Mouse (Mus musculus) cerebellum, postnatal 10 days (tissue): ENCODE results near the gene Sp1.
A peak's percentile ranks its signal among the peaks of the same experiment; 100 is the strongest.

Experiments used
- DNase-seq, 2 experiments: peaks; one replicate each; pipeline ENCODE4 v3.0.0; 2021; ENCODE audit warnings: mixed read lengths in 2 of 2

The Sp1 gene

GRCm38 (mm10) chr15:102405489-102406195 is at the start of gene Sp1:
TSS of gene Sp1 (plus strand) at chr15:102406143.
- DNase-seq = peak; percentile 98 to 99

- no peak for DNase-seq
Observed at GRCm38 (mm10) chr15:102356501-102357325, 49.2 kb upstream of the Sp1 start.

- DNase-seq = no peak
Observed at GRCm38 (mm10) chr15:102358126-102358525, 47.8 kb upstream of the Sp1 start.

GRCm38 (mm10) chr15:102358834-102359233 is 47.1 kb upstream of the Sp1 start:
- no peak for DNase-seq

GRCm38 (mm10) chr15:102362648-102363047 is 43.3 kb upstream of the Sp1 start:
- no peak for DNase-seq

- DNase-seq = no peak
Observed at GRCm38 (mm10) chr15:102364678-102365077, 41.3 kb upstream of the Sp1 start.

- DNase-seq = no peak
Observed at GRCm38 (mm10) chr15:102366238-102366637, 39.7 kb upstream of the Sp1 start.

GRCm38 (mm10) chr15:102366733-102367344 is 39.1 kb upstream of the Sp1 start, which contains the start of gene Sp7:
TSS of gene Sp7 (minus strand) at chr15:102367182.
- DNase-seq = no peak

- no peak for DNase-seq
Observed at GRCm38 (mm10) chr15:102369972-102370371, 36.0 kb upstream of the Sp1 start.

GRCm38 (mm10) chr15:102370727-102371126 is 35.2 kb upstream of the Sp1 start:
- DNase-seq = no peak

GRCm38 (mm10) chr15:102376453-102377162 is 29.3 kb upstream of the Sp1 start:
- DNase-seq = peak; percentile 48 to 58

- DNase-seq = peak; percentile 75 to 80
Observed at GRCm38 (mm10) chr15:102377163-102377543, 28.8 kb upstream of the Sp1 start.

GRCm38 (mm10) chr15:102377810-102378262 is 28.1 kb upstream of the Sp1 start:
- peak; percentile 39 to 41 for DNase-seq

GRCm38 (mm10) chr15:102381575-102381974 is 24.4 kb upstream of the Sp1 start:
- peak; percentile 92 for DNase-seq

GRCm38 (mm10) chr15:102383671-102384070 is 22.3 kb upstream of the Sp1 start:
- DNase-seq = no peak

GRCm38 (mm10) chr15:102386640-102387039 is 19.3 kb upstream of the Sp1 start:
- peak in 1 of 2 experiments; percentile 20 for DNase-seq

GRCm38 (mm10) chr15:102388942-102389341 is 17.0 kb upstream of the Sp1 start:
- DNase-seq = no peak

GRCm38 (mm10) chr15:102392520-102392919 is 13.4 kb upstream of the Sp1 start:
- DNase-seq = no peak

GRCm38 (mm10) chr15:102393584-102394014 is 12.3 kb upstream of the Sp1 start:
- no peak for DNase-seq

- DNase-seq = no peak
Observed at GRCm38 (mm10) chr15:102395061-102395460, 10.9 kb upstream of the Sp1 start.

- peak in 1 of 2 experiments; percentile 22 for DNase-seq
Observed at GRCm38 (mm10) chr15:102398629-102399028, 7.3 kb upstream of the Sp1 start.
